Mouse (Mus musculus) gastrocnemius, adult 2 months (tissue): Measurements from ENCODE around the gene Ston2. TPM values are rescaled to one million over a fixed set of nuclear protein-coding genes. Genes with fewer than 3 reads are reported as not detected.
"Not testable (repeated sequence)": the region's sequence is repeated elsewhere in the genome, so short reads cannot be mapped to it uniquely, and the experiment has no call there.

Experiments used
- DNase-seq: peaks from one replicate; pipeline ENCODE4 v3.0.0; 2022
- H3K27ac ChIP-seq: fragments of 200-600 bp; 2 replicates; pipeline ENCODE4 v1.8.1; 2022; ENCODE audit warnings: mild to moderate bottlenecking
- H3K4me3 ChIP-seq: fragments of 200-600 bp; 2 replicates; pipeline ENCODE4 v1.8.1; 2022; ENCODE audit warnings: mild to moderate bottlenecking, moderate library complexity
- CTCF ChIP-seq: fragments of 200-600 bp; IDR thresholded peaks from 2 replicates; pipeline ENCODE4 v1.8.1; 2022; ENCODE audit warnings: antibody characterized with exemption, mild to moderate bottlenecking, moderate library complexity
- intact Hi-C: fragments of 180-260 bp; cut with DNase I; formaldehyde crosslinking; loops from one replicate; pipeline ENCODE4 v1.15.1; 2025
- total RNA-seq, 2 experiments: library from RNA; stranded (reverse); gene quantifications; 2 replicates each; pipeline ENCODE4 v1.2.3; 2021

Ston2 gene
- total RNA-seq, 2 experiments from 2014 or later: 53.3 to 61.6 TPM

DNA sequence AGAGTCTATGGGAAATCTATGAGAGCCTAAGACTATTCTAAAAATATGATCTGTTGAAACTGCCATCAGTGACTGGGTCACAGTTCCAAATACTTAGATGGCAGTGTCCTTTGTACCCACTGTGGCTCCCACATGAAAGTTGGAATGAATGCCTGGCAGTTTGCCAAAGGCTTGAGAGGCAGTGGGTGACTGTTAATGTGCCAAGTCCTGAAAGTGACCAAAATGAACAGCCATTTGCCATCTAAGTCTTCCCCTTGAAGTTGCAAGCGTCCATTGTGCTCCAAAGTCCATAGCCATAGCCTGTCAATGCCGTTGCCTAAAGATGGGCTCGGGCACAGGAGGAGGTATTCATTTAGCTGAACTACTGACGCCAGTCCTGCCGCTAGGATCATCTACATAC lies 178.8 kb downstream of the Ston2 start:
- no peak for DNase-seq
- TF ChIP-seq CTCF: no peak
- intact Hi-C loops: no loop called here
- H3K27ac ChIP-seq: no peak overlapping the region
- H3K4me3 ChIP-seq: no peak overlapping the region

DNA sequence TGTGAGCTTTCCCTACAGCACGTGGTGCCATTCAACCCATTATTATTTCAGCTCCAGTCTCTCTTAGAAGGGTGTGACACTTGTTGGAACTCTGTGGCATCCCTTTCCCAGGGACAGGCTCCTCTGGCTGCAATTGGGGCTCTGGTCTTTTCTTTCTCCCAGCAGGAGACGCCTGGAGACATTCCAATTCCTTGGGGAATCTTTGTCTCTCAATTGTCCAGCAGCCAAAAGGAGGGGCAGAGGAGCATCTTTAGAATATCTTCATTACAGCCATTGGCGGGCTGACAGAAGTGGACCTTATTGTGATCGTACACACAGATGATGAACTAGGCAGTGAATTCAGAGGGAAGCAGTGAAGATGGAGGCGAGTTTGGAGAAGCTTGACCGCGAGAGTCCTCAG lies 180.5 kb downstream of the Ston2 start:
- H3K27ac ChIP-seq: no peak overlapping the region
- intact Hi-C loops: no loop called here
- TF ChIP-seq CTCF: no peak
- H3K4me3 ChIP-seq: no peak overlapping the region
- no peak for DNase-seq

DNA sequence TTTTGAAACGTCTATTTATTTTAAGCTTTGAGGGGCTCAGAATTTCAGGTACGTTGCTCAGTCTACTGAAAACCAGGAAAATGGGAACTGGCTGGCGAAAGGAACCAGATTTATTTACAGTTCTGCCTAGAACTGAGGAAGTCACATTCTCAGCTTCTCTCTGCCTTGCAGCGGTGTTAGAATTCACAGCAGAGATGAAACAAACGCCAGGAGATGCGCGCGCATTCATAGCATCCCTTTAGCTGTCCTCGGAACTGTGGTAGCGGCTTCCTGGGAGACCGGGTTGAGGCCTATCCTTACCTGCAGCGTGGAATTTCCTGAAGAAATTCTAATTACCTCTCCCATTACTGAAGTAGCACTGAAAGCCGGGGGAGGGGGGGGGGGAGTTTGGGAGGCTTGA lies 181.5 kb downstream of the Ston2 start:
- H3K4me3 ChIP-seq: no peak overlapping the region
- no peak for TF ChIP-seq CTCF
- no peak overlapping the region for H3K27ac ChIP-seq
- DNase-seq: no peak
- intact Hi-C loops: no loop called here

DNA sequence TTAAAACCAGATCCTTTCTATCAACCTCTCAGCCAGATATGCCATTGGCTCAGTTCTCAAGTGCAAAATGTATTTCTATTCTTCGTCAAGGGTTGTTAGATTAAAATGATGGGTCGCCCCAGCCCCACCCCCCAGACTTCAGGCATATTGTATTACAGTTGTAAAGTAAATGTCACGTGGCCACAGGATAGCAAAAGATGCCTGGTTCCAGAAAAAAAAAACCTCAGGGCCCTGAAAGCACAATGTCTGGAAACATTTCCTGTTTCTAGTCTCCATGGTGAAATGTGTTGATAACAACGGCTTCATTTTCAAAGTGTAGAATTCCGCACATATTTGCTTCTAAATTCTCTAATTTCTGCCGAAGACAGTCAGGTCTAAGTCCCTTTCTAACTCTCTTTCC lies 183.6 kb downstream of the Ston2 start:
- H3K4me3 ChIP-seq: no peak overlapping the region
- no peak overlapping the region for H3K27ac ChIP-seq
- intact Hi-C loops: no loop called here
- no peak for TF ChIP-seq CTCF
- DNase-seq: no peak

DNA sequence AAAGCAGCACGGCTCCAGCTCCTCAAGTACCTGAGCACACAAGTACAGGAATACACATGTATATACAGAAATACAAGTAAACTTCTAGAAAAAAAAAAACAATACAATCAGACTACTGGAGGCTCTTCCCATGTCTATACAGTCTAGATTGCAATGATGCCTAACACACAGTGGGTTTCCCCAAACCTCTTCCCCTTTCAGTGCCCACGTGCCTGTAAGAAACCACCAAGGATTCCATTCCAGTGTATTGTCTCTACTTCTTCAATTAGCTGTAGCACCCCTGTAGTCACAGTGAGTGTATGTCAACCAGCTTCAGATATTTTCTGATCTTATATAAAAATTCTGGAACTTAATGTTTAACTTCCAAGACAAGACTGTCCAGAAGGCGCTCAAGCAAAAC lies 196.1 kb downstream of the Ston2 start:
- DNase-seq: no peak
- no peak for TF ChIP-seq CTCF
- H3K4me3 ChIP-seq: no peak overlapping the region
- intact Hi-C loops: no loop called here
- H3K27ac ChIP-seq: no peak overlapping the region

DNA sequence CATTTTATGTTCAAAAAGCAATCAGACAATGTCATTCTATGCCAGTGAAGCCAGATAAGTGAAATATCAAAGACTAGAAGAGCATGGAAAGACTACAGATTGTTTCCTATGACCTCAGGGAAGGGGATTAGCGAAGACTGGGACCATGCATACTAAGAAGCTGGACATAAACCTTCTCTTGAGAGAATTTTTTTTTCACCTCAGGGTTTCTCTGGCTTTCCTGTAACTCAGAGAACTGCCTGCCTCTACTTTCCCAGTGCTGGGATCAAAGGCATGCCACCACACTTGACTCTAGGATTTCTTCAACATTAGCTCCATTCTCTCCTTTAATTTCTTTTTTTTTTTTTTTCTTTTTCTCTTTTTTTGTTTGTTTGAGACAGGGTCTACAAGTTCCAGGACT lies 197.0 kb downstream of the Ston2 start:
- H3K4me3 ChIP-seq: peak overlapping the region; percentile 89
- TF ChIP-seq CTCF: no peak
- intact Hi-C loops: no loop called here

DNA sequence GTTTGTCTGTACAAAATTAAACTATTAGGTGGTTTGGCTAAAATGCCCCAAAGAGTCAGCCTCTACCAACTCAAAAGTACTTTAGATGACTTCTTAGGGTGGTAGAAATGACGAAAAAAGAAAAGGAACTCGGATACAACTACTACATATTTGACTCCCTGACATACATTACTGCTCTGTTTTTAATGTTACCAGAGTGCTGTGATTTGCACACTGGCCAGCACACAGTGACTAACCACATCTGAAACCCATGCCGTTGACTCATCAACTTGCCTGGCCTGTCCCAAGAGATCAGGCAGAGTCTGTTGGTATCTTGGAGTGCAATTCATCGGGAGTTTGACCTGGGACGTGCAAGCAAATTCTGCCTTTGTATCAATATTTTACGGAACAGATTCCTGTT lies 197.5 kb downstream of the Ston2 start:
- intact Hi-C loops: no loop called here
- peak; percentile 52 for DNase-seq
- no peak for TF ChIP-seq CTCF
- H3K27ac ChIP-seq: peak overlapping the region; percentile 99
- H3K4me3 ChIP-seq: peak overlapping the region; percentile 89

More for the DNA sequence above, 197.0 kb downstream of the Ston2 start:
- no peak for DNase-seq
- peak overlapping the region; percentile 99 for H3K27ac ChIP-seq

DNA sequence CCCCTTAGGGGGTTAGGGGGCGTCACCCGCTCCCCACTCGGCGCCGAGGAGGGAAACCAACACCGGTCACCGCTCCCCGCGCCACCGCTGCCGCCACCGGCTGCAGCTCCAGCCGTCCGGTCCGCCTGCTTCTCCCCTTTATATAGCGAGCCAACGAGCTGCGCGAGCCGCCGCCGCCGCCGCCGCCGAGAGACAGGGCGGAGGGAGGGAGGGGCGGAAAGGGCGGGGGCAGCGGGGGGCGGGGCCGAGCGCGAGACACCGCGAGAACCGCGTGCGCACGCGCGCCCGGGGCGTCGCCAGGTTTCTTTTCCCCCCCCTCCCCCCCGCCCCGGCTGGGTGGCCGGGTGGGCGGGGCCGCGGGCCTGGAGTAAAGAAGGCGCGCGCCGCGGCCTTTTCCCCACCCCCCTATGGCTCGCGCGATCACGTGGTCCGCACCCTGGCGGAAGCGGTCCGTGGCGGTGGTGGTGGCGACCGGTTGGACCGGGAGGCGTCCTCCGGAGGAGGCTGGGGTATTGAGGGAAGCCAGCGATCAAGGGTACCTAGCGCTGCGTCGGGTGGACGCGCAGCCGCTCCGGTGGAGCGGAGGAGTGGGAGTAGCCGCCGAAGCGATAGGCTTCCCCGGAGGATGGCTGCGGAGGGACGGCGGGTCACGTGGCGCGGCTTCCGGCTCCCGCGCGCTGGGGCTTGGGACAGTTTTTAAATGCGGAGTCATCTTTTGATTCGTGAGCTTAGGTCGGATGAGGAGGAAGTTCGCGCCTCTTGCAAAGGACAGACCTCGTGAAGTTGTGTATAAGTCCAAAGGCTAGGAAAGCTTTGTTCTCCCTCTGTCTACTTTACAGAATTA lies 198.1 kb downstream of the Ston2 start, which contains the start of gene Gtf2a1:
Gtf2a1 (minus strand) TSS at position 641 of the 844 bp plus-strand sequence.
- Histone ChIP-seq H3K4me3 (peak within 1 kb of the TSS; percentile 89), H3K27ac (peak within 1 kb of the TSS; percentile 99)
- DNase-seq: peak; percentile 97
- intact Hi-C loops: no loop called here
- TF ChIP-seq CTCF: no peak

DNA sequence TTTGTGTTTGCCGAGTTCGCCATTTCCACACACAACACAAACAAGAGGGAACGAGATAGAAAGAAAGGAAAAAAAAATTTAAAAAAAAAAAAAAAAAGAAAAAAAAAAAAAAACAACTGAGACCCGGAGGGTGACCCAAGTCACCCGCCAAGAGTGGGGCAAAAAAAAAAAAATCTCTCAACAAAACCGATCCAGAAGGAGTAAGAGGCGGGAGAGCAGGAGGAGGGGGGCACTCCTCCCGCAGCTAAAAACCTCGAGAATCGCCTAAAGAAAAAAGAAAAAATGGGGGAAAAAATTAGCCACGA lies 198.7 kb downstream of the Ston2 start:
- H3K27ac ChIP-seq: peak overlapping the region; percentile 96
- no peak for DNase-seq
- intact Hi-C loops: no loop called here
- no peak for TF ChIP-seq CTCF
- peak overlapping the region; percentile 89 for H3K4me3 ChIP-seq

DNA sequence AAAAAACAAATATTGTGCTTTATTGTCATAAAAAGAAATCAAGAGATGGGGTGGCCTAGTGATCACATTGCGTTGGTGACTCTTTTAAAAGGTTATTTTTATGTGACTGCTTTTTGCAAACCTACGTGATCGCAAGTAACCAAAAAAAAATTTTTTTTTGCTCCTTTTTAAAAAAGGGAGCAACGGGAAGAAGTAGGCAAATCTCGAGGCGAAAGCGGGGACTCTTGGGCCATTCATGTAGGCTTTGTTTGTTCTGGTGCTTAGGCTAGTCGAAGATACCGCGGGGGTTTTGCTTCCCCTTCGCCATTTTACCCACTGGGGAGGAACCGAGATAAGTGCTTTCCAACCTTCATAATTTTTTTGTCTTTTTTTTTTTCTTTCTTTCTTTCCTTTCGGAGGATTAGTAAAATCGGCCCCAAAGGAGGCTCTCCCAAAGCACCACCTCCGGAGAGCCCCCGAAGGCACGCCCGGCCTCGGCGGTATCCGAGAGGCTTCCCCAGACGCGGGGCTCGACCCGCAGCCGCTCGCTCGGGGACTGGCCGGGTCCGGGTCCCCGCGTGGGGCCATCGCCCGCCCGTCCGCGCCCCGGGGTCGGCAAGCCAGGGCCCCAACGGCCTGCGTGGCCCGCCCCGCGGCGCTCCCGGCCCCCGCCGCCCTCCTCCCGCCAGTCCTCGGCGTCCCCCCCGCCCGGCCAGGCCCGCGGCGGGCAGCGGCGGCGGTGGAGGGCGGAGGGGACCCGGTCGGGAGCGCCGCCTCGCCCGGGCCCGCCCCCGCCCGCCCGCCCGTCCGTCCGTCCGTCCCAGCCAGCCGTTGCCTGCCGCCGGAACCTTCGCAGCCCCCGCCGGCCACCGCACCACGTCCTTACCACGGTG lies 199.3 kb downstream of the Ston2 start:
- DNase-seq: peak; percentile 85
- Histone ChIP-seq H3K4me3 (peak overlapping the region; percentile 89), H3K27ac (peak overlapping the region; percentile 96)
- no peak for TF ChIP-seq CTCF
- intact Hi-C loops: no loop called here

DNA sequence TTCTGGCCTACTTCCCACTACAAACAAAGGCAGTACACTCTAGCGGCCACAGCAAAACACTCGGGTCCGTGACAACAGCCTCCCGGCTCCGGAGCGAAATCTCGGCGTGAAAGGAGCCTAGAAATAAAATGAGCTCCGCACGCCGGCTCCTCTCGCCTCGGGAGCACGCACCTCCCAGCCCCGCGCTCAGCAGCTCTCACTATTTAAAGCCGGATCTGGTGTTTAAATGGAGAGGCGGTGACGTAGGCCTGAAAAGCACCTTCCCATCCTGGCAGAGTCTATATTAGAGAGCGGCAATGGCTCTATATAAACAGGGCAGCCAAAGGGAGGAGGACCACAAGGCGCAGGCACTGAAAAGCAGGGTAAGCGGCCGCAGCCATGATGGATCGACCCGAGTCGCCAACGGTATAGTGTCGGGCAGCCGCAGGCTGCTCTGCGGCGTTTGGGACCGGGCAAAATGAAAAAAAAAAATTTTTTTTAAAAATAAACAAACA lies 200.0 kb downstream of the Ston2 start:
- intact Hi-C loops: no loop called here
- peak; percentile 5; the same call in 1 of the 2 replicates for TF ChIP-seq CTCF
- Histone ChIP-seq H3K27ac (peak overlapping the region; percentile 96), H3K4me3 (peak overlapping the region; percentile 89)
- DNase-seq: peak; percentile 93

DNA sequence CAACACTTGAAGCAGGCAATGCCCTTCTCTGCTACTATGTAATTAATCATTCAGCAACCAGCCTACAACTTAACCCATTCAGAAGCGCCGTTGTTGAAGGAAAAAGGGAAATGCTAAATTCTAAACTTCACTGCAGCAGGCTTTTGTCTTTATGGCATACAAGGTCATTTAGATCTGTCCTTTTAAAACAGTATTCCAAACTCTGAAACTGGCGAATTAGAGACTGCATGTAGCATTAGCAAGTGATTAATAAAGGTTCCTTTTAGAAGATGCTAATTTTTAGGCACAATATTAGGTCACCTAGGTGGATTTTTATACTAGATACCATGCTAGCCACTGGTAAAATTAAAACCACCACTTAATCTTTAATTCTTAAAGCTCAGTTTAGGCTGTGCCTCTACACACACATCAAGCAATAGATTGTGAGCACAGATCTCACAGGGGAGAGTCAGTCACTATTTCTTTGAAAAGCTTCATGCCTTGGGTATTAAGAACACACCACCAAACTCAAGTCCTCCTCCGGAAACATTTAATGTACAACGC lies 200.6 kb downstream of the Ston2 start:
- intact Hi-C loops: no loop called here
- peak overlapping the region; percentile 96 for H3K27ac ChIP-seq
- TF ChIP-seq CTCF: no peak
- DNase-seq: no peak
- H3K4me3 ChIP-seq: peak overlapping the region; percentile 89

DNA sequence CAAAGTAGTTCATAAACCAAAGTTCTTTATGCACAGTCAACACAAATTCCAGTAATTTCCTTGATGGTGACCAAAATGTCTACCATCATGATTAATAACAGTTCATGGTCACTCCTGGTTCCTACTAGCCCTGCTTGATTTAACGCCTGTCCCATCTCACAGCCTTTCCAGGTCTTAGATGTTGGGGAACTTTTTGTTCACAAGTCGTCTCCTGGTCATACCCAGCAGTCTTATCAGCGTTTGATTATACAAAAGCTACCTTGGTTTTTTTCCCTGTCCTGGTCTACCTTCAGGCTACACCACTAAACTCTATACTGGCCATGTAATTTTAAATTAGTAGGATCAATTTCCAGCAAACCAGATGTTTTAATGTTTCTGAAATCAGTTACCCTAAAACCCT lies 201.1 kb downstream of the Ston2 start:
- Histone ChIP-seq H3K4me3 (no peak overlapping the region), H3K27ac (no peak overlapping the region; the same call in 1 of the 2 replicates)
- TF ChIP-seq CTCF: no peak
- DNase-seq: no peak
- intact Hi-C loops: no loop called here

DNA sequence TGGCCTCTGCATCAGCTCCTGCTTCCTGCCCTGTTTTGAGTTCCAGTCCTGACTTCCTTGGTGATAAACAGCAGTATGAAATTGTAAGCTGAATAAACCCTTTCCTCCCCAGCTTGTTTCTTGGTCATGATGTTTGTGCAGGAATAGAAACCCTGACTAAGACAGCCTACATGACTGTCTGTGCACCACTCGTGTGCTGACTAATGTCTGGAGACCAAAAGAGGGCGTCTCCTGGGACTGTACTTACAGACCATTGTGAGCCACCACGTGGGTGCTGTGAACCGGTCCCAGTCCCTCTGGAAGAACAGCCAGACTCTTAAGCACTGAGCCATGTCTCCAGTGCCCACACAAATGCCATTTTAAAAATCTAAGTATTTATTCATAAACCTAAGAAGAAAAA lies 202.4 kb downstream of the Ston2 start:
- H3K27ac ChIP-seq, H3K4me3 ChIP-seq, intact Hi-C loops, DNase-seq: not testable (repeated sequence)
